Mouse (Mus musculus) gastrocnemius, postnatal 4 days (tissue): ENCODE data around the gene Fam131a. TPM values are rescaled to one million over a fixed set of nuclear protein-coding genes. Genes with fewer than 3 reads are reported as not detected.

Experiments
- DNase-seq, 2 experiments: peaks; one replicate each; pipeline ENCODE4 v3.0.0; 2021 to 2022; ENCODE audit warnings: low spot score in 2 of 2, mixed read lengths in 2 of 2
- total RNA-seq, 2 experiments: library from RNA; stranded (reverse); gene quantifications; 2 replicates each; pipeline ENCODE4 v1.2.3; 2021

Gene Fam131a
- total RNA-seq, 2 experiments from 2014 or later = 40.5 to 44.9 TPM

GRCm38 (mm10) chr16:20694781-20695180 is 1.7 kb downstream of the Fam131a start:
- DNase-seq = peak in 1 of 2 experiments; percentile 58

DNA sequence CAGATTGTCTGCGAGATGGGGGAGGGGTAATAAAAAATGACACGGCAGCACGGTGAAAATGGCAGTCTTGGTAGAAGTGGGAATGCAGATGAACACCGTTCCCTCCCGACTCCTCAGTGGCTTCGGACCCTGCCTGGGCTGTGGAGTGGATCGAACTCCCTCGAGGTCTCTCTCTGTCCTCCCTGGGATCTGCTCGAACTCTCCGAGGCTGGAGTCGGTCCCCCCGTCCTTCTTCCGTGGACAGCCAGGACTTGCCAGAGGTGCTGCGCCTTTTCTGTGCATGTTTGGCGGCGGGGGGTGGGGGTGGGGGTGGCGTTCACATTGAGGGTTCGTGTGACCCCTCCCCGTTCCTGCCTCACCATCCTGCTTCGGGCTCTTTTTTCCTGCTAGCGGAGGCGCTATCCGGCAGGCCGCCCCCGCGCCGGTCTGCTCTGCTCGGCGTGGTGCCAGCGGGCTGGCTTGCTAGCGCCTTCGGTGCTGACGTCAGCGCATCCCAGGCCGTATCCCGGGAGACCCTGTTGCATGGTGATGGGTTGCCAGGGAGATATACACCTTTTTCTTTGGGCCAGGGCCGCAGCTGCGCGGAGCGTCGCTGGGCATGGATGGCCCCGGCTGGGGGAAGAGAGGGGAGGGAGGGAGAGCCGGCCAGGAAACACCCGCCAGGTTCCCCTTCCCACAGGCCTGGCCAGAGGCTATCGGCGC is 2.7 kb downstream of the Fam131a start:
- DNase-seq = peak; percentile 81 to 85

DNA sequence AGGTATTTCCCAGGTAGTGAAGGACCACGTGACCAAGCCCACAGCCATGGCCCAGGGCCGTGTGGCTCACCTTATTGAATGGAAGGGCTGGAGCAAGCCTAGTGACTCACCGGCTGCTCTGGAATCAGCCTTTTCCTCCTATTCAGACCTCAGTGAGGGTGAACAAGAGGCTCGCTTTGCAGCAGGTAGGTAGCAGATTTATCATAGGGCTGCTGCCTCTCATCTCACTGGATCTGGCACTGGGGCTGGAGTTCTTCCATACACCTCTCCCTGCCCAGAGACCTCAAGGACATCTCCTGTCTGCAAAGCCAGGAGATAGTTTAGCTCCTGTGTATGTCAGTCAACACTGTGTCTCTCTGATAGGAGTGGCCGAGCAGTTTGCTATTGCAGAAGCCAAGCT is 6.2 kb downstream of the Fam131a start:
- DNase-seq = no peak

DNA sequence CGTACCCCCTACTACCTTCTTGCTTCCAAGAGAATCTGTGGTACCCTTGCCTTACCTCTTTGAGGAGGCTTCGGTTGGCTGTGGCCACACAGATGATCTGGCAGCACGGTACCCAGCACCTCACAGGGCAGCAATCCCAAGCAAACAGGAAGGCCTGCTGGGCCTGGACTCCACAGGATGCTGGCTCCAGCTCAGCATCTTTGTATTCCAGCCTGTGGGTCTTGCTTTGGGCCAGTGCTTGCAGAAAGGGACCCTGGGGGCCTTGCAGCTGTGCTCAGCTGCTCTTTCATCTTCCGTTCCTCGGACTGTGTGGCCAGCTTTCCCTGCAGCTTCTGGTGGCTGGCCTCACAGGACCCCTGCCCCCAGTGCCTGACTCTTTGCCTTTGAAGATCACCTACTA is 7.0 kb downstream of the Fam131a start:
- no peak for DNase-seq

GRCm38 (mm10) chr16:20701316-20701715 is 8.3 kb downstream of the Fam131a start:
- DNase-seq = no peak

DNA sequence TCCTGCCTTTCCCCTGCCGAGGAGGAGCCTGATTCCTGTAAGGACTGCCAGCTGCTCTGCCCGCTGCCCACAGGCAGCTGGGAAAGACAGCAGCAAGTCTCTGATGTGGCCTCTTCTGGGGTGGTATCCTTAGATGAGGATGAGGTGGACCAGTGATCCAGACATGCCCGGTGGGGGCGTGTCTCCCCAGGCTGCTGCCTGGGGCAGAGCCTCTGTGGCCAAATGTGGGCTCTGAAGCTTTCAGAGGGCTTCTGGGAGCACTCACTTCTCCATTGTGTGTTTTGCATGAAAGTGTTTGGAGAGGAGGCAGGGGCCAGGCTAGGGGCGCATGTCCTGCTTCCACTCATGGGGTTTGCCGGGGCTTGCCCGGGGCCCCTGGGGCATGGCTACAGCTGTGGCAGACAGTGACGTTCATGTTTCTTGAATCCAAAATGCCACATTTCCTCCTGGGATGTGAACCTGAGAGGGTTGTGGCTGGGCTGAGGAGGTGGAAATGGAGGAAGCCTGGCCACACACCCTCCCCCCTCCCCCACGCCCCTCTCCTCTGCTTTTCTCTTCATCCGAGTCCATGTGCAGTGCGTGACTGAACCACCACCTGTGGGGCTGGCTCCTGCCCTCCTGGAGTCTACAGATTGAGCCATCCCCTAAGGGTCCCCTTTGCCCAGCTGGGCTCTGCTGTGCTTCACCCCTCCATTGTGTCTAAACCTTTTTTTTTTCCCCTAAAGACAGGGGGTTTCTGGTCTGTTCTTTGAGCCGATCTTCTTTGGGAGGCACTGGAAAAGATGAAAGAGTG is 8.9 kb downstream of the Fam131a start:
- no peak for DNase-seq

- DNase-seq = peak in 1 of 2 experiments; percentile 71
Measured at GRCm38 (mm10) chr16:20702522-20702893, 9.5 kb downstream of the Fam131a start.

- no peak for DNase-seq
Measured at GRCm38 (mm10) chr16:20703071-20703470, 10.0 kb downstream of the Fam131a start.

- DNase-seq = no peak
Measured at GRCm38 (mm10) chr16:20703699-20704400, 10.8 kb downstream of the Fam131a start.

DNA sequence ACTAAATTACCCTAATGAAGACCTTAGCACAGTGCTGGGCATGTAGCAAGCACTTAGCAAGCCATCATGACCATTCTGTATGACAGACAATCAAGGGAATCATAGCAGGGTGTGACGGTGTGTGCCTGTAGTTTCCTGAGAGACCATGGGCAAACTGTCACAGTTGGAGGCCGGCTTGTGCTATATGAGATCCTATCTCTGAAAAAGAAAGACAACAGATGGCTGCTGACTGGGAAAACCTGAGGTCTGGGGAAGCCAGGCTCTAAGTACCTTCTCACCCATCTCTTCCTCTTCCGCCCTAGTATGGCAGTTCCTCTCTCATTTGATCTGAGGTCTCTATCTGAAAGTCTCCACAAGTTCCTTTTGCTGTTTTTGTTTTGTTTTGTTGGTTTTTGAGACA is 12.7 kb downstream of the Fam131a start:
- DNase-seq = no peak

DNA sequence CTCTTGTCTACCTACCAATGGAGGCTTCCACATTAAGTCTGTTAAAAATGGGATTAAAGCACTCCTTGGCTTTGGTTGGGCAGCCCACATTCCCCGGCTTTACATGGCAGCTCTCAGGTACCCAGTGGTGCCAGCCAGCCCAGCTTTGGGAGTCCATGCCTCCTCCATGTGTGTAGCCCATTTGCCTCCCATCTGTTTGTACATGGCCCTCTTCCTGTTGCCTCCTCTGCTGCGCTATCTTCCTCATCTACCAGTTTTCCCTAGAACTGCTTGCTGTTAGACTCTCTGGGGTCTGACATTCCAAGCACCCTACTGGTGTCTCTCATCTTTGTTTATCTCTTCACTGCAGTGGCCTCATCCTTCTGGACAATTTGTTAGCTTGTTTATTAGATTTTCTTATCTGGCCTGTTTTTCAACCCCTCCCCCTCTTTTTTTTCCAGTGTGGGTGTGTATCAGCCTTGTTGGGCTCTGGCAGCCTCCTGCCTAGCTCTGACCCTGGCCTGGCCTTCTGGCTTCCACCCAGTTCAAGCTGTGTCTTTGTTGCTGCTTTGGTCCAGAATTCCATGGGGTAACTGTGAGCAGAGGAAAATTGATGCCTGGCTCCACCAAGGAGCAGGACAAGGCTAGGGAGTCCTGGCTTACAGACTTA is 13.5 kb downstream of the Fam131a start:
- no peak for DNase-seq

DNA sequence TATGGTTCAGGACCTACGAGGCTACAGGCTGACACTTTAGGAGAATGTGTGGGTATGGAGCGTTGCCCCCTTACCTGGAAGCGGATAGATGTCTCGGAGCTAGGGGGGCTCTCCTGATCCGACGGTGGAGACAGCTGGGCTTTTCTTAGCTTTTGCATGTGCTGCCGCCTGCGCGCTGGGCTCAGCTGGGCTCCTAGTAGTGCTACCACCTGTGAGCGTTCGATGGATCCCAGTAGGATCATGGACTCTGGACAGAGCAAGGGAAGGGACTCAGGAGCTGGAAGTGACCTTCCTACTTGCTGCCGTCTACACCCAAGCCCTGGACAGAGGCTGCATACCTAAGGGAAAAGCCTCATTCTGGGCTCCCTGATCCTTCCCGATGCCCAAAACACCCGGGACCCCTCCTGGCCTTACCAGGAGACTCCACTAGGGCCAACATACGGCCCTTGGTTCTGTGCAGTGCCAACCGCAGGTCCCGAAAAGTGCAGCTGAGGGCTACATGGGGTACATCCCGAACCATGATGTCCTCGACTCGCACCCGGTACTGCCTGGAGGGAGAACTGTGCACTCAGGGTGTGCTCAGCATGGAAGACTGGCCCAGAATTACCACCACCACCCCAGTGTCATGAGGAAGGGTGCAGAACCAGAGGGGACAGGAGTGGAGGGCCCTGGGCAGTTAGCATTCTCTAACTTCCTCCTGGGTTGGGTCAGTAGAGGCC is 15.3 kb downstream of the Fam131a start:
- DNase-seq = no peak

- no peak for DNase-seq
Measured at GRCm38 (mm10) chr16:20708939-20709734, 16.1 kb downstream of the Fam131a start.

GRCm38 (mm10) chr16:20710370-20710769 is 17.3 kb downstream of the Fam131a start:
- no peak for DNase-seq

DNA sequence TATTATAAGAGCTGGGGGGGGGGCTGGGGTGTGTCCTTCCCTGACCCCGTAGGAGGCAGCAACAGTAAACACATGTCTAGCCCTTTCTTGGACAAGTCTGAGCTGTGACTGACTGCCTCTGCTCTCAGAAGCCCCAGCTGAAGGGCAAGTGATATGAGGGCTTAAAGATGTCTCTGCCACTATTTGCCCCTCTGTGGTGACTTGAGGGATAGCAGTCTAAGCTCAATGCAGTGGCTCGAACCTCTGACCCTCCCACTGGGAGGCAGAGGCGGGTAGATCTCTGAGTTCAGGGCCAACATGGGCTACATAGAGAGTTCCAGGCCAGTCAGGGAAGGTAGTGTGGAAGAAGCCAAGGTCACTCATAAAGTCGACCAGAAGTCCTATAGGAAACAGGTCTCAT is 17.8 kb downstream of the Fam131a start:
- no peak for DNase-seq

DNA sequence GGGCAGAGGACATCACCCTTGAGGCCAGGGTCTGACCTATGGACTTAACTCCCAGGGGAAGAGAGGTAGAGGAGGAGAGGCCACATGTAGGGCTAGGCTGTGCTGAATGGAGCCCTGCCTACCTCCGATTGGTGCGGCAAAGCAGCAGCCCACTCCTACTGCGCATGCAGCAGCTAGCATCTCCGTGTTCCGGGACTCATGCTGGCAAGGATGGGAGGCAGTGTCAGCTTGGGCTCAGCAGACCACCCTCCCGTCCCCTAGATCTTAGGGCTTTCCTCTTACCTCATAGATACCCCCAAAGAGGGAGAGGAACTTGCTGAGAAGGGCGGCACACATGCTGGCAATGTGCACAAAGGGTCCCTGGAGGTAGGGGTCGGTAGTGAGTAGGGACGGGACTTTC is 19.1 kb downstream of the Fam131a start:
- DNase-seq = no peak

- DNase-seq = no peak
Measured at GRCm38 (mm10) chr16:20712889-20713288, 19.8 kb downstream of the Fam131a start.

GRCm38 (mm10) chr16:20714307-20715080 is 21.5 kb downstream of the Fam131a start:
- DNase-seq = no peak

- no peak for DNase-seq
Measured at GRCm38 (mm10) chr16:20715161-20715560, 22.1 kb downstream of the Fam131a start.
